Mouse (Mus musculus) C2C12 (cell line): ENCODE measurements around the gene Adam33. TPM values are rescaled to one million over a fixed set of nuclear protein-coding genes. Genes with fewer than 3 reads are reported as not detected.

Experiments
- H3K27me3 ChIP-seq: one replicate; pipeline ENCODE4 v1.6.1; 2011; ENCODE audit not compliant: control insufficient read depth, insufficient read depth, insufficient read length
- H3K36me3 ChIP-seq: one replicate; pipeline ENCODE4 v1.6.1; 2011; ENCODE audit not compliant: control insufficient read depth, insufficient read depth
- H3K4me3 ChIP-seq: one replicate; pipeline ENCODE4 v1.5.1; 2011; ENCODE audit warnings: mild to moderate bottlenecking, control low read depth; ENCODE audit not compliant: poor library complexity, insufficient read depth, severe bottlenecking
- H3K79me2 ChIP-seq: one replicate; pipeline ENCODE4 v1.6.1; 2011; ENCODE audit not compliant: control insufficient read depth, insufficient read depth
- H3K79me3 ChIP-seq: one replicate; pipeline ENCODE4 v1.6.1; 2011; ENCODE audit warnings: low read depth, control low read depth
- H3ac ChIP-seq: one replicate; pipeline ENCODE3; 2011; ENCODE audit warnings: low read depth; ENCODE audit not compliant: control insufficient read depth, insufficient read length
- CEBPB ChIP-seq: IDR thresholded peaks from one replicate; pipeline ENCODE4 v1.6.1; 2011; ENCODE audit warnings: low read depth, mild to moderate bottlenecking, control low read depth, moderate library complexity
- CTCF ChIP-seq: IDR thresholded peaks from one replicate; pipeline ENCODE4 v1.5.1; 2011; ENCODE audit not compliant: control insufficient read depth, insufficient read depth, insufficient read length
- FOSL1 ChIP-seq: IDR thresholded peaks from one replicate; pipeline ENCODE4 v1.8.0; 2011; ENCODE audit warnings: mild to moderate bottlenecking, low read length; ENCODE audit not compliant: poor library complexity, insufficient read depth, severe bottlenecking
- MAX ChIP-seq: IDR thresholded peaks from one replicate; pipeline ENCODE4 v1.6.1; 2011; ENCODE audit warnings: mild to moderate bottlenecking, control low read depth
- MYOD1 ChIP-seq: IDR thresholded peaks from one replicate; pipeline ENCODE4 v1.6.1; 2011; ENCODE audit warnings: low read depth; ENCODE audit not compliant: control insufficient read depth, insufficient read length
- MYOG ChIP-seq: IDR thresholded peaks from one replicate; pipeline ENCODE4 v1.6.1; 2011; ENCODE audit not compliant: control insufficient read depth, insufficient read length; ENCODE audit errors: extremely low read depth
- USF1 ChIP-seq: IDR thresholded peaks from one replicate; pipeline ENCODE4 v1.6.1; 2011; ENCODE audit warnings: low read depth, mild to moderate bottlenecking, control low read depth, moderate library complexity
- microRNA-seq: library from miRNA; unstranded; fragments of <30 nt; microRNA quantifications from one replicate; pipeline ENCODE4, GENCODE M21; 2019; ENCODE audit warnings: borderline microRNAs expressed
- polyA plus RNA-seq: library from polyadenylated mRNA; unstranded; fragments of >200 nt; fragmentation: generic; extraction: Trizol; gene quantifications from one replicate; pipeline ENCODE4 v1.2.1, GENCODE M21; 2012; ENCODE audit warnings: missing spikeins

Gene Adam33
- polyA plus RNA-seq, 1 experiment: not detected

DNA sequence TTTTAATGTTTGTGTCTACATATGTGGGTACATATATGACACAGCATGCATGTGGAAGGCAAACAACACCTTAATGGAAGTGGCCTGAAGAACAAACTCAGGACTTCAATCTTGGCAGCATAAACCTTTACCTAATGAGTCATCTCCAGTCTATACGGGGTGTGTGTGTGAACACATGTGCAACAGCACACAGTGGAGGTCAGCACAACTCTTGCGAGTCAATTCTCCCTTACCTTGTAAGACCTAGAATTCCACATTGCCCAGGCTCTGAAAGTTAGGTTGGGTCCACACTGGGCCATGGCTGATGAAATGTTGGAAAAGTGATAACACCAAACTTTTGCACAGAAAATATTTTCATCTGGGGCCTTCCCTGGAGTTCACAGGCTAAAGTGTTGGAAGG lies 33.1 kb downstream of the Adam33 start:
- Histone ChIP-seq H3K79me3 (no peaks in the 10 kb centered on the region), H3K79me2 (no peaks in the 10 kb centered on the region), H3ac (no peak overlapping the region), H3K4me3 (no peak overlapping the region), H3K36me3 (peaks cover 13% of the 10 kb centered on the region), H3K27me3 (no peaks in the 10 kb centered on the region)
- TF ChIP-seq CTCF (no peak), CEBPB (no peak), USF1 (no peak), MYOG (no peak), FOSL1 (no peak), MYOD1 (no peak), MAX (no peak)

DNA sequence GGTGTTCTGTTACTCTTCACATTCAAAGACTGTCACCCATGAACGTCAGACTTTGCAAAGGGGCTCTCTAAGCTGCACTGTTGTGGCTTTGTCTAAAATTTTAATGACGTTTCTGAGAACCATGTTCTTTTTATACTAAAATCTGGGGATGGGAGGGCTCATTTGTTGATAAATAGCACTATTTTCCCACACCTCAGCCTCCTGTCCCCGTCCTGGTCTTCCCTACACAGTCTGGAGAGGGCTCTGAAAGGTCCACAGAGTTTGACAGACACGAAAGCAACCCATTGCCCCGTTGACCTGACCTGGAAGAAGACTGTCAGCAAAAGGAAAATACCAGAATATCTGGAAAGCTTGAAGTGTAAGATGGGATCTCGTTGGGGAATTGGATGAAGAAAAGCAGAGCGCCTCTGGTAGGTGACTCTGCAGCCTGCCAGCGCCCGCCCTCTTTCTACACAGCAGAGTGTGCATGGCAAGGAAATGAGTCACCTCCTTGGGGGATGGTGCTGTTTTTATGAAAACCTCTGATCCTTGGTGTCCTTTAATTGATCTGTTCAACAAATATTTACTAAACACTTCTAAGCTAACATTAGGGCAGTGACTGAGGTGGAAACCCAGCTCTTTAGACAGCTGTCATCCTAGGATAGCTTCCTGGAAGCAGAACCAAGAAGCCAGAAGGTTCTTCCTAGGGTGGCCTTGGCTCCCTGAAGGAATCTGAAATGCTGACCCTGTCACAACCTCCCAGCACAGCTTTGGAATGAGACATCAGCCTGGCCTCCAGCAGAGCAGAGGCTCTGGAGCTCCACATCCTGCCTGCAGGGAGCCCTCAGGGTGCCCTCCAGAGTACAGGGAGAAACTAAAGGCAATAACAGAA lies 34.3 kb downstream of the Adam33 start:
- H3K36me3 ChIP-seq: peaks cover 13% of the 10 kb centered on the region
- no peaks in the 10 kb centered on the region for H3K27me3 ChIP-seq
- TF ChIP-seq USF1 (no peak), CTCF (no peak), FOSL1 (peak; percentile 37), MAX (no peak), MYOG (no peak), MYOD1 (no peak), CEBPB (no peak)
- H3K79me2 ChIP-seq: no peaks in the 10 kb centered on the region
- peak overlapping the region; percentile 45 for H3ac ChIP-seq
- no peak overlapping the region for H3K4me3 ChIP-seq
- H3K79me3 ChIP-seq: no peaks in the 10 kb centered on the region

DNA sequence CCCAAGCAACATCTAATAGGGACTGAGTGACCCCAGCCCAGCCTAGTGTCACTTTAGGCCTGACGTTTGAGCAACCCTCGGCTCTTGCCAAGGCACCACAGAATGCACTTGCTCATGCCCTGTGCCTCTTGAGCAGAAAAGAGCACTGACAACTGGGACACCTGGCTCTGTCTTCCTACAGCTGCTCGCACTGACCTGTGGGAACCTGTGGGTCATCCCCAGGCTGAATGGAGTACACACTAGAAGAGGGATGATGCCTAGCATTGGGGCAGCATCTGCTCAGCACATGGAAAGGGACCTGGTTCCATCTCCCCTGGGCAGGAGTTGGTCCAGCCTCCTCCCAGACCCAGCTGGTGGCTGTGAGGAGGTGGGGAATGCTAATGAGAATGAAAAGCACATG lies 36.7 kb downstream of the Adam33 start:
- Histone ChIP-seq H3K36me3 (peaks cover 27% of the 10 kb centered on the region), H3K79me3 (no peaks in the 10 kb centered on the region), H3K79me2 (no peaks in the 10 kb centered on the region), H3ac (no peak overlapping the region), H3K27me3 (no peaks in the 10 kb centered on the region), H3K4me3 (no peak overlapping the region)
- TF ChIP-seq FOSL1 (no peak), MYOD1 (no peak), CEBPB (no peak), MYOG (no peak)

DNA sequence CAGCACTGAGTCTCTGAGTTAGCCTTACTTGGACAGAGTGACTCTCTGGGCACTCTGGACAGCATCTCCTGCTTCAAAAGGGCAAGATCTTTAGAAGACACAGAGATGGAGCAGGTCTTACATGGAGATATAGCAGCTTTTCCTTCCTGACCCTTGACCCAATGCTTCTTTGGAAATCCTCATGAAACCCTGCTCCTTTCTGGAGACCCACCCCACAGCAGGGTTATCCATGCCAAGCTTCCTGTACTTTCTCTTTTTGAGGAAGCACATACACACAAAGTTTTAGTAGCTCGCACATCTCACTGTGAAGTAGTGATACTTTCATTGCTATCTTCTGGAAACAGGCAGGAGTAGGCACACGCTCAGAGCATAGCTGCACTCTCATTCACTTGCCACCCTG lies 38.4 kb downstream of the Adam33 start:
- H3K79me3 ChIP-seq: no peaks in the 10 kb centered on the region
- no peak overlapping the region for H3ac ChIP-seq
- H3K27me3 ChIP-seq: no peaks in the 10 kb centered on the region
- no peak overlapping the region for H3K4me3 ChIP-seq
- H3K79me2 ChIP-seq: no peaks in the 10 kb centered on the region
- H3K36me3 ChIP-seq: peaks cover 41% of the 10 kb centered on the region
- TF ChIP-seq CTCF (no peak), MYOD1 (no peak), MAX (no peak), MYOG (no peak), FOSL1 (no peak), CEBPB (no peak), USF1 (no peak)

DNA sequence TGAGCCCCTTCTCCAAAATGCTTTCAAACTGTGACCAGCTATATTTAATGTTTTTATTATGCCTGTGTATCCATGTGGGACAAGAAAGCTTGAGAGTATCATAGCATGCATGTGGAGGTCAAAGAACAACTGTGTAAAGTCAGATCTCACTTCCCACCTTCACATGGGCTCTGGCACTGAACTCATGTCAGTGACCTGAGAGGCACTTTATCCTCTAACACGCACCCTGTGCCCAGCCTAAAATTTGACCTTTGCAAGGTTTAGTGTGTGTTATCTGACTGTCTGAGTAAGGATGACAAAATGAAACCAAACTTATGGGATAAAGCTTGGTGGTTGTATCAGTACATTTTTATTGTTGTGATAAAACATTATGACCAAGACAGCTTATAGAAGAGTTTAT lies 53.0 kb downstream of the Adam33 start:
- Histone ChIP-seq H3K27me3 (no peaks in the 10 kb centered on the region), H3K36me3 (peaks cover 11% of the 10 kb centered on the region), H3K79me3 (no peaks in the 10 kb centered on the region), H3ac (no peak overlapping the region), H3K4me3 (no peak overlapping the region), H3K79me2 (no peaks in the 10 kb centered on the region)
- TF ChIP-seq MAX (no peak), FOSL1 (no peak), MYOD1 (no peak), CEBPB (no peak), USF1 (no peak), MYOG (no peak), CTCF (no peak)

DNA sequence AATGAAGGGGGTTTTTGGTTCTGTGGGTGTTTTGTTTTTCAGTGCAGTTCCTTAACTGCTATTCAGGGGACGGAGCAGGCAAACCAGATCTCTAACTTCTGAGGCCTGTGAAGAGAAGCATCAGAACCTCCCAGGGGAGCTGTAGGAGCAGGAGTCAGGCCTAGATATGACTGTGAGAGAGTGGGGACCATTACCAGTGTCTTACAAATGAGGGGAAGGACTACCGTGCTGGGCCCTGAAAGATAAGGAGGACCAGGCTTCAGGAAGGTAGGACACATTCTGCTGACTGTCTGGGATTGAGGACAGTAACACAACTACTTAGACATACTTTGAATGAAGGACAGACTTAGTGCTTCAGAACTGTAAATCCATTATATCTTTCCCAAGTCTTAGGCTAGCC lies 54.5 kb downstream of the Adam33 start:
- no peak overlapping the region for H3ac ChIP-seq
- H3K4me3 ChIP-seq: no peak overlapping the region
- H3K79me2 ChIP-seq: no peaks in the 10 kb centered on the region
- H3K36me3 ChIP-seq: peaks cover 2% of the 10 kb centered on the region
- no peaks in the 10 kb centered on the region for H3K27me3 ChIP-seq
- TF ChIP-seq FOSL1: no peak
- TF ChIP-seq USF1: no peak
- no peak for TF ChIP-seq MYOD1
- TF ChIP-seq CTCF: no peak
- TF ChIP-seq CEBPB: no peak
- no peak for TF ChIP-seq MYOG
- TF ChIP-seq MAX: no peak
- H3K79me3 ChIP-seq: no peaks in the 10 kb centered on the region

Small RNA genes lying within 50 kb of the gene (microRNA-seq; reads per million reads assigned to microRNA genes)
- gene Mir6973b: not detected

Other genes with a start within 250 kb of the Adam33 start
- 11.7 TPM for gene 4930402H24Rik, start 157.4 kb downstream of the Adam33 start, polyA plus RNA-seq
- 5.6 TPM for gene Atrn, start 157.3 kb downstream of the Adam33 start, polyA plus RNA-seq
- 0.33 TPM for gene Gfra4, start 20.7 kb downstream of the Adam33 start, polyA plus RNA-seq
- gene Siglec1, start 23.0 kb upstream of the Adam33 start, polyA plus RNA-seq: 0.01 TPM
- 6.0 TPM for gene Hspa12b, start 63.5 kb upstream of the Adam33 start, polyA plus RNA-seq
- not detected for gene Gm11037, start 69.7 kb upstream of the Adam33 start, polyA plus RNA-seq
- gene 1700037H04Rik, start 96.3 kb upstream of the Adam33 start, polyA plus RNA-seq: 98.0 TPM
- 168 TPM for gene Cenpb, start 116.3 kb upstream of the Adam33 start, polyA plus RNA-seq
- 73.8 TPM for gene Cdc25b, start 123.1 kb upstream of the Adam33 start, polyA plus RNA-seq
- gene Spef1, start 123.5 kb upstream of the Adam33 start, polyA plus RNA-seq: 7.6 TPM
- 24.1 TPM for gene Ap5s1, start 143.3 kb upstream of the Adam33 start, polyA plus RNA-seq
- gene Mavs, start 170.2 kb upstream of the Adam33 start, polyA plus RNA-seq: 19.1 TPM
- gene Pank2, start 198.7 kb upstream of the Adam33 start, polyA plus RNA-seq: 27.0 TPM